Mouse (Mus musculus) left cerebral cortex, adult 11 months (tissue): ENCODE results near the gene Ccnd1.

Experiments used
- DNase-seq: peaks from one replicate; pipeline ENCODE4 v3.0.0; 2022; ENCODE audit warnings: low spot score

Gene Ccnd1

DNA sequence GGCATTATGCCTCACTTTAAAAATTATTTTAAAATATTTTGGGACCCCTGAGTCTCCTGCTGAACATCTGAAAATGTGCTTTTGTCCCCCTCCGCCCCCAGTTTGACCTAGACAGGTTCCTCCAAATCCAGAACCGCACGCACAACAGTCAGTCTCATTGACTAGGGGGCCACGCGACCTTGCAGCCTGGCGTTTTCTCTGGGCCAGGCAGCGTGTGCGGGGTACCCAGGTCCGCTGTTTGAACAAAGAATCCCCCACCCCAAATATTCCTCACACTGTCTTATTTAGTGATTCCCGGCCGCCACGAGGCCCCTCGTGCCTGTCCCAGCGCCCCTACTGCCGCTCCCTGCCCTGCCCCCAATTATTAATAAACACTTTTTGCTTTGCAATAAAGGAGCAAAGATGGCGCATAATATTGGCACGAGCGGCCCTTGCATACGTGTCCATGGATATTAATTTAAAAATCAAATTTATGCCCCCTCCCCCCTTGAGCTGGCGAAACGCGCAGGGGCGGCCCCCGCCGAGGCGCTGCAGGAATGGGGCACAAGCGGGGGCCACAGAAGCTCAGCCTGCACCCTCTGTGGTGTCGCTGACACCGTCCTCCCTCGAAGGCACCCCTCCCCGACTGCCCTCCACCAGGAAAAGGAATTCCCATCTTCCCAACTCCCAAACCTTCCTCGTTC is 923 bp downstream of the Ccnd1 start:
- DNase-seq = no peak

DNA sequence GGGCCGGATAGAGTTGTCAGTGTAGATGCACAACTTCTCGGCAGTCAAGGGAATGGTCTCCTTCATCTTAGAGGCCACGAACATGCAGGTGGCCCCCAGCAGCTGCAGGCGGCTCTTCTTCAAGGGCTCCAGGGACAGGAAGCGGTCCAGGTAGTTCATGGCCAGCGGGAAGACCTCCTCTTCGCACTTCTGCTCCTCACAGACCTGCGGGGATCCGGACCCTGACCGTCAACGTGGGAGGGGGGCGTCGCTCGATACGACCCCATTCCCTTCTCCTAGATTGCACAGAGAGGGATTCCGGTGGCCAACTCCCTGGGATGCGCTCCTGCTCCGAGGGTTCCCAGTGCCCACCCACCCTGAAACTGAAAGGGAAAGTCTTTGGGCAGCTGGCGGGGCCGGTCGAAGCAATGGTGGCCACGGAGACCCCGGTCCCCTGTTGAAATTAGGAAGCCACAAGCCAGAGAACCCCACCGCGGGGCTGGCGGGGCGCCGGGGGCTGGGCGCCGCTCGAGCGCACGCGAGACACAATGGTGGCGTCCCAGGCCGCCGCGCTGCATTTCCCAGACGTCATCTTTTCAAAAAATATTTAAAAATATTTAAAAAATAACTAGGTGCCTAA is 1.7 kb downstream of the Ccnd1 start:
- DNase-seq = no peak

DNA sequence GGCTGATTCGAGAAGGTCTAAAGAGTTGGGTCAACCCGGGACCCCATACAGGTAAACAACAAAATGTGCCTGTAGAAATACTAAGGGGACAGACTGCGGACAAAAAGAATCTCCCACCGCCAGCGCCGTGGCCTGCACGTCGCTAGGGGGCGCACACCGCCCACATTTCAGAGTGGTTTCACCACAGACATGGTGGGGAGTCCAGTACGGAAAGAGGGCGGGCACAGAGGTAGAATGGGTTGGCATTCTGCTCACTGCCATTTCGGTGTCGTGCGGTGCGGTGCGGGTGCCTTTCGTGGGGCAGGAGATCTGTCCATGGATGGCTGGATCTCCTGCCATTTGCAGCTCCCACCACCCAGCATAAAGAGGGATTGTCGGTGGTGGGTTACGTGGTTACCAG is 2.2 kb downstream of the Ccnd1 start:
- peak; percentile 75 for DNase-seq

DNA sequence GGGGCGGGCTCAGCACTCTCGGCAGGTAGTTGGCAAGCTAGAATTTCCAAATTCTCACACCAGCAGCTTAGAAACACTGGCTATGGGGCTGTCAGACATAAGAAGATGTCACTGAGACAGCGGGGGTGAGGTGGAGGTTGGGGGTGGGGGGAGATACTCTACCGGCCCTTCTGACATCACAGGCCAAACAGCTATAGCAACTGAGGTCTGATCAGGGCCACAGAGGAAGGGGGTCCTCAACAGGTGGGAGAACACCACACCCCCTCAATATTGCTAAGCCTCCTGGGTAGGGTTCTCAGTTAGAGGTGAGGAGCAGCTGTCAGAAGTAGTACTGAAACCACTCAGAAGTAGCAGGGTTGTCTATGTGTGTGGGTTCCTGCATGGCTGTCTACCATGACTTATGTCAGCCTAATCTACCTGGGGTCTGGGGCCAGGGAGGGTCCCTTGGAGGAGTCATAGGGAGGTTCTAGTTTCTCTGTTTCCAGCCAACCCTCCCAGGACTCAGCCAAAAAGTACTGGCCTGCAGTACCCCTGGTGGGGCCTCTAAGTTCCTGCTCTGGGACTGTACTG is 3.3 kb downstream of the Ccnd1 start:
- no peak for DNase-seq

DNA sequence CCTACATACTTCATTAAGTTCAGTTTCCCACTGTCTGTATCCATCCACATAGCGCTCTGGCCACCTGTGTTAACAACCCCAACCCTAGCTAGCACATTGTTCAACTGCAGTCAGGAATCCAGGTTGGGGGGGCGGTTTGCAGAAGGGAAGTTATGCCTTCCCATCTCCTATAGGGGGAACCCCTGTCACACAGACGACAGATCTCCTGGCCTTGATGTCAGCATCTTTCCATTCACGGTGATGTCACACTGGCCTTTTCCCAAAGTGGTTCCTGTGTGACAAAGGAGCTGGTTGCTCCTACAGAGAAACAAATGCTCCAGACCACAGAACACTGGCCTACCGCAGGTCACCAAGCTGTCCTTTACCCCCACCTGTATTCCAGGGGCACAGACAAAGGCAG is 4.2 kb downstream of the Ccnd1 start:
- no peak for DNase-seq

DNA sequence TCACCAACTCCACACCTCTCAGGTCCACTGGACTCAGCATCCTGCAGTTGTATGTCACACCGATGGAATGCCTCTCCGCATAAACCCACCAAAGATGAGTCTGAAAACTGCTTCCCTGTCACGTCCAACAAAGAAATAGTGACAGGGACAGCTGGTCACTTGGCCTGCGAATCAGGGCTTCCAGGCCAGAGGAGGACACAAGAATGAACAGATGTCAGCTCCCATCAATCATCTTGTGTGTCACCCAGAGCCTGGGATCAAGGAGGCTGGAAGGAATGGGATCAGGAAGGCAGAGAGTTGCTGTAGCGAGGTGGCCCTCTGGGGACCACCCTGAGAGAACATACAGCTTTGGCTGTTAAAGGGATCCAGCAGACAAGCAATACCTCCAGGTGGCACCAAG is 4.8 kb downstream of the Ccnd1 start:
- no peak for DNase-seq

DNA sequence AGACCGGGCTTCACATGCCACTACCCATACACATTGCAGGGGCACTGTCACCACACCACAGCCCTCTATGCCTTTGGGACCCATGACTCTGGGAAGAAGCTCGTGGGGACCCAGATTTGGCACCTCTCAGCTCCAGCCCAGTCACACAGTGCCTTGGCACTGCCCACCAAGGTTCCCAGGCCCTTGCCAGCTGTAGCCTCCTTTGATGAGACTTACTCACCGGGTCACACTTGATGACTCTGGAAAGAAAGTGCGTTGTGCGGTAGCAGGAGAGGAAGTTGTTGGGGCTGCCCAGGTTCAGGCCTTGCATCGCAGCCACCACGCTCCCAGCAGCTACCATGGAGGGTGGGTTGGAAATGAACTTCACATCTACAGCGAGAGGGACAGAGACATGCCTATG is 5.9 kb downstream of the Ccnd1 start:
- DNase-seq = no peak

DNA sequence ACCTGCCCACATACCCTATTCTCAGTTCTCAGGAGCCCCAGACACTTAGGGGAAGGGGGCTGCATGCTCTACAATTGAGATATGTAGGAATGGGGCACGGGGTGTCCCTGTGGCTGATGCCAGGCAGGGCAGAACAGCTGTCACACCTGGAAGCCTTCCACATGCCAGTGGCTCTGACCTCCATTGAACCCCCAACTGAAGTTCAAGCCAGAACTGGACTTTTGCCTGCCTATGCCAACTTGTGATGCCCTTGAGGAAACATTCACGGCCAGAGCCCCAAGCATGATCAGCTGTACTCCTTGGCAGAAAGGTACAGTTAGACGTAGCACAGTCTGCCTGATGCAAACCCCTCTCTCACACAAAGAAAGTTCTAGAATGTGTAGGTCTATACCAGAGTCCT is 6.4 kb downstream of the Ccnd1 start:
- no peak for DNase-seq

DNA sequence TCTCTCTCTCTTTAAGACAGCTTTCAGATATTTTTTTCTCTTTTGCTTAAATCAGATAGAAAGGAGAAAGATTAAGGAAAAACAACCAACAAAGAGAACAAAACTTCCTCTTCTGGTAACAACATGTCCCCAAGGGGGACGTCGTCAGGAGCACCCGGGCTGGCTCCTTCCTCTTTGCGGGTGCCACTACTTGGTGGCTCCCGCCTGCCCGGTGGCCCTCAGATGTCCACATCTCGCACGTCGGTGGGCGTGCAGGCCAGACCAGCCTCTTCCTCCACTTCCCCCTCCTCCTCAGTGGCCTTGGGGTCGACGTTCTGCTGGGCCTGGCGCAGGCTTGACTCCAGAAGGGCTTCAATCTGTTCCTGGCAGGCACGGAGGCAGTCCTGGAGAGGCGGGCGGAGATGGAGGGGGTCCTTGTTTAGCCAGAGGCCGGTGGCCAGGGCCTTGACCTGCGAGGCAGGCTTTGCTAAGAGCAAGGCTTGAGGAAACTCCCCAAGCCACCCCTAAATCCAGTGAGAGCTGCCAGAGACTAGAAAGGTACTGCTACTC is 7.3 kb downstream of the Ccnd1 start:
- no peak for DNase-seq

DNA sequence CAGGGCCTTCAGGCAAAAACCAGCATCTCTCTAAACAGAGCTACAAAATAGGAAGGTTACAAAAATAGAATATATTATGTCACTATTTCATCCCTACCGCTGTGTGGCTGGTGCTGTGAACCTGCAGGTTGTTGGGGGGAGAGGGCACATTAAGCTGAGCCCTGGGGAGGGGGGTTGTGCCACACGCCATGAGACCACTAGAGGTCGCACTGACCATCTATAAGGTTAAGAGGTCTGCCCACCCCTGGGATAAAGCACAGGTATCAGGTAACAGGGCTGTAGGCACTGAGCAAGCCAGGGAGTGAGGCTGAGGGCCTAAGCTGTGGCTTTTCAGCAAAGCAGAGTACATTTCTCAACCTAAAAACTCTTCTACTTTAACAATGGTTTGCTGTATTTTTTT is 7.9 kb downstream of the Ccnd1 start:
- DNase-seq = no peak

DNA sequence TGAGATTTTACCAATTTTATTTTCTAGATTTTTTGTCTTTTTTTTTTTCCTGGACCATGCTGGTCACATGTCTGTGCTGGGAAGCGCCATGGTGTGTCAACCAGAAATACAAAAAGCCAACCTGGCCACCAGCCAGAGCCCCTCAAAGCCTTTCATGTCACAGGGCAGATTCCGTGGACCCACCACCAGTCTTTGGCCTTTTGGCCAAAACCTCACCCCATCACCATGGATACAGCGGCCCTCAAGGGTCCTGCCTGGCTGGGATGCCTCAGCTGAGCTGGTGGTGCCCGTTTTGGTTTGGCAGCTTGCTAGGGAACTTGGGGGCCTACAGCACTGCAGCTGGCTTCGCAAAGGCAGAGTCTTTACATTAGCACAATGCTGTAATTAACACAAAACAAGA is 9.8 kb downstream of the Ccnd1 start:
- no peak for DNase-seq

DNA sequence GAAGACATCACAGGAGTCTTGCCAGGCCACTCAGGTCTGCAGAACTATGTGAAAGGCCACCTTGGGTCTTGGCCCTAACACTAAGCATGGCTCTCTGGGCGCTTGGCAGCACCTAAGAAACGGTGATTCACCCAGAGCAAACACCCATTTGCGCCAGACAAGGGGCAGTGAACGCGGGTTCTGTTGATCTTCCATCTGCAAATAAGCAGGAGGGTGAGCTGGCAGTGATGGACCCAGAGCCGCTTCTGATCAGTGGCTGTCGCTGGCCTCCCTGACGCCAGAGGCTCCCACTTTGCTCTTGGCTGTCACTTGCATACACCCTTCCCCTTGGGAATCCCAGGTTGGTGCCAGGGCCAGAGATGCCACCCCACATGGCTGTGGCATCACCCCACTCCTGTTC is 10.2 kb downstream of the Ccnd1 start:
- DNase-seq = no peak

DNA sequence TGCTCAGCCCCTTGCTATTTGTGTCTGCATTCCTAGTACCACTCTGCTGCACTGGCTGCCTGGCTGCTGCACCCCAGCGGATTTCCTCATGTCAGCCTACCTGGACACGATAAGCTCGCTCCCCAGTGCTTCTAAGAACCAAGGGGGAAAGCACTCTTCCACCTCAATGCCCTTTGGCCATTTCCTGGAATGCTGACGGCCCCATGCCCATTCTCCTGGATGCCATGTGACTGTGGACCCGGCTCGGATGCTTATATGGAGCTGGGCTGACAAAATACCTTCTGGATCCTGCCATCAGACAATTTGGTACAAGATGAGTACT is 10.9 kb downstream of the Ccnd1 start:
- no peak for DNase-seq

DNA sequence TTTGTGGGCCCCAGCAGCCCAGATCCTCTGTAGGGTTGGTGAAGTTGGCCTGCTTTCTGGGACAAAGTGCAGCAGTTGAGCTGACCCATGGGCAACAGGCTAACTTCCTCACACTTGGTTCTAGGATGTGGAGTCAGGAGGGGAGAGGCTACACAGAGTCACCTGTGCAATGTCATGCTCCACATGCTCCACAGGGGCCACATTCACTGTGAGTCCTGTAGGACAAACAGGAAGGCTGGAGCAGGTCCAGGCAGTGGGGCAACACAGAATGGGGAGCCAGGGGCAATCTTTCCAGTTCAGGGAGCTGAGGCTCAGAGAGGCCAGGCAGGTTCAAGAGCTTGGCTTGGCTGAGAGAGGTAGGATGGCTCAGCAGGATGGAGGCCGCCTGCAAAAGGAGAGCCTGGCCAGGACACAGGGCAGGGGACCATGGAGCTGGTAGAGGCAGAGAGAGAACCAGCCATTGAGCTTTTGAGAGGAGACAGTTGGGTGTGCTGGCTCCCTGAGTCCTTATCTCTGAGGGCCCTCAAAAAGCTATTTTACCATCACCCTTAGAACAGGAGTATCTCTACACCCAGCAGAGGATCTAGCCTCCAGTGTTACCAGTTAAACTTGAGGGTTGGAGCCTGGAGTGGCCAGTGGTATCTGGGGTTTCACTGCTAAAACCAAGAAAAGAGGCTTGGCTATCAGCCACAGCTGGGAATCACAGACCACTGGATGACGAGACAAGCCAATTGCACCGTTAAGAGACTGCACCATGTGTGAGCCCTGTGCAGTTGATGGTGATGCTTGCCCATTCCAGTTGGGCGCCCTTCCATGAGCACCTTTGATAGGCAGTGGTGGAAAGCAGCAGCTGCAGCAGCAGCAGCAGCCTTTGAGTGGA is 11.5 kb downstream of the Ccnd1 start:
- no peak for DNase-seq

DNA sequence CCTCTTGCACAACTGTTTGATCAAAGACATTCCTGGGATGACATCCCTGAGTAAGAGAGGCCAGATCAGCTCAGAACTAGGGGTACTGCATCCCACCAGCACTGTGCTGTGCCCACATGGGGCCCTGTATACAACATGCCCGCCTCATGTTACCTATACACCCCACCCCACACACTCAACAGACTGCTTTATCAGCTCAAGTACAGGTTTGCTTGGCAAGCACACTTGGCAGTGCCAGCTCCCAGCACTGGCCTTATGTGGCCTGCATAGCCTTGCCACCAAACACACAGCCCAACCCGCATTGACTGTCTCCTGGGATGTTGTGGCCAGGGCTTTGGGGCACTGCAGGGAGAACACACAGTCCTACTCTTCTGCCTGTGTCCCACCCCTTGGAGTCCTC is 12.1 kb downstream of the Ccnd1 start:
- DNase-seq = no peak

DNA sequence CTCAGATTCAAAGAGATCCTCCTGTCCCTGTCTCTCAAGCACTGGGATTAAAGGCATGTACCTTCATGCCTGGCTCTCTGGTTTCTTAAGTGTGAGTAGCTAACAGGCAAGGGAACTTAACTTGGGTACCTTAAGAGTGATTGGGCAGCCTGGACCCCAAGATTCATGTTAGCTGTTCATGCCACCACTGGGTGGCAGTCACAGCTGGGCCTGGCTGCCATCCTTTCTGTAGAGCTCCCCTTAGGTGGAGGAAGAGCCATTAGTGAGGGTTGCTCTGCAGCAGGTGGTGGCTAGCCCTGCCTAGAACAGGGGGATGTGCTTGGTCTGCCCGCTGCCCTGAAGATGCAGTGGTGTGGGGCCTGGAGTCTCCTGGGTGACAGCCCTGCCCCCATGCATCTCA is 20.9 kb downstream of the Ccnd1 start:
- no peak for DNase-seq

DNA sequence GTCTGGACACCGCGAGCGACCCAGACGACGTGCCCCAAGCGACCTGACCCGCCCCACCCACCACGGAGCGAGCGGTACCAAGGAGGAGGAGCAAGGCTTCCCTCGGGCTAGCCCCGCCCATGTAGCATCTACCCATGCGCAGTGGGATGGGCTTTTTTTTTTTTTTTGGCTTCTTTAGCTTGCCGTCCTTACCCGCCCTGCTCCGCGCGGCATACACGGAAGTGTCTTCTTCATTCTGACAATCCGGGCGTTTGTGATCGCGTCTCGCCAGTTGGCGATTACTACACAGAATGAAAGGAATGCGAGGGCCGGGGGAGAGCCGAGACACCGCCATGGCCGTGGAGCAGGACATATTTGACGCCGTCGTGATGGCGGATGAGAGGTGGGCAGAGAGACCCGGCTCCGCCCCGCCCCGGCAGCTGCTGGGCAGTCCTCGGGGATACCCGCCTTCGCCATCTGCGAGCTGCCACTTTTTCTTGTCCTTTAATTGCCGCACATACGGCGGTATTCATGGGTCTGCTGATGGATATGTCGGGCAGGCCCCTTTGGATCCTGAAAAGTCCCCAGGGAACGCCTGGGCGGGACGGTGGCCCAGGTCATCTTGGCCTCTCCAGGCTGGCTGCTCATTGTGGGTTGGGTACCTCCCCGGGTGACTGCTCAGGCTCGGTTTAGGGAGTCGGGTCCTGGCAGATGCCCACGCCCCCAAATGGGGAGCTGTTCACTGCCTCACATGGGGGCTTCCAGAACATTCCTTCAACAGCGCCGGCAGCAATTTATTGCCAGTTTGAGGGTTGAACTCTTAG is 24.6 kb downstream of the Ccnd1 start, which contains the start of gene LTO1:
TSS of gene LTO1 (plus strand) at position 153 of the 803 bp plus-strand sequence.
- DNase-seq = peak; percentile 82

DNA sequence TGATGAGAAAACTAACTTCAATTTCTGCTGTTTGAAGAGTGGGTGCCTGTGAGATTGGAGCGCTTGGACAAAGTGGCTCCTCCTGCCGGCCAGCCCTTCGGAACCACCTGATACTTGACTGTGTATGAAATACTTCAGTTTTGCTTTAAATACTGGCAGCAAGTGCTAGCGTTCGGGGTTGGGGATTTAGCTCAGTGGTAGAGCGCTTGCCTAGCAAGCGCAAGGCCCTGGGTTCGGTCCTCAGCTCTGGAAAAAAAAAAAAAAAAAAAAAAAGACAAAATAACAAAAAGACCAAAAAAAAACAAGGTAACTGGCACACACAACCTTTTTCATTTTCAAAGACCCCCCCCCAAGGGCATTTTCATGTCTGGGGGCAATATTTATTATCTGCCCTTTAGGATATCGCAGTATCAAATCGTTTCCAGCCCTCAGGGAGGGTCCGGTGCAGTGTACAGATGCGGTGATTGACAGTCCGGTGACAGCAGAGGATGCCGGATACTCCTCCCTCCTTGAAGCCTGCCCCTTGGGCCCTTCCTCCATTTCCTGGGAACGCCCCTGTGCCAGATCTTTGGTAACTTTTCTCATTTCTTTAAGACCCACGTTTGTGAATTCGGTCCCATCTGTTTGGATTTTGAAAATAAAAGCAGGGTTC is 25.3 kb downstream of the Ccnd1 start:
- peak; percentile 76 for DNase-seq

DNA sequence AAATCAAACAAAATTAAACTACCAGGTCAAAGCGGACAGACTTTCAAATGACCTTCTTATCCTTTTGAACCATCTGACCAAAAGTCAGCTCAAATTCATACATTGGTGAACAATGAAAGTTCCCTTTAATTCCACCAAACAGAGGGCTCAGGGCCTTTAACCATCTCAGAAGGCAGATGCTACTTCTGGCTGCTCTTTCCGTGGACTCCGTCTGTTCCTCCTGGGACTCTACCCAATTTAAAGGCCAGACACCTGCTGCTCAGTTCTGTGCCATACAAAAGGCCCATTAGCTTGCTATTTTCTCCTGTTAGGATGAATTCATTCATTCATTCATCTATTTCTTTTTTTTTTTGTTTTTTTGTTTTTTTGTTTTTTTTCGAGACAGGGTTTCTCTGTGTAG is 26.8 kb downstream of the Ccnd1 start:
- no peak for DNase-seq

DNA sequence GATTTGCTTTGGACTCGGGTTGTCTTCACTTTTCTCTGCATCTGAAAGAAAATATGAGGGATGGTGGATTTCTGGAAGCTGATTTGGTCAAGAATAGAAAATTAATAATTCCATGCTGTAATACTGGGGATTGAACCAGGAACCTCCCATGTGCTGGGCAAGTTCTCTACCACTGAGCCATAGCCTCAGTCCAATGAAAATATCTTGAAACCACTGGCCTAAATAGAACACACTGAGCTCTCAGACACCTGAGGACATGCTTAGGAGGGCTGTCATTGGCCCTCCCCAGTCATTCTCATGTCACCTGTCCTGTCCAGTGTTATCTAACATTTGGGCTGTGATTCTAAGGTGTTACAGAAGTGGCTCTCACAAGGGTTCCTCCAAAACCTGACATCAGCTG is 28.6 kb downstream of the Ccnd1 start:
- no peak for DNase-seq

DNA sequence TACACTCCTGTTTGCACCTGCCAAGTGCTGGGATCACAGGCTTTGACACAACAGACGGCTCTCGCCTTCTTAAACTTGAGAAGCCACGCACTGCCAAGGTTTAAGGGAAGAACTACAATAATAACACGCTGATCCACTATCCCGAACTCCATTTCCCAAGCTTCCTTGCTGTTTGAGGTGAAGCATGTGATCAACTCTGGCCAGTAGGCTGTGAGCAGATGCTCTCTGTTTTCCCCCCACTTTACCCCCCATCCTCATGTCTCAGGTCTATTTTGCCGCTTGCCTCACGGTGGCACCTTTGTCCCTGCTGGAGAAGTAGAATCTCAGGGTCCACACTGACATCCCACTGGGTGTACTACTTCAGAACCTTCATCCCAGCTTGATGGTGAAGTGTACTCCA is 31.0 kb downstream of the Ccnd1 start:
- peak; percentile 42 for DNase-seq
